Mouse (Mus musculus) neural tube, embryonic 13.5 days (tissue): ENCODE measurements around the gene Camta1. TPM values are rescaled to one million over a fixed set of nuclear protein-coding genes. Genes with fewer than 3 reads are reported as not detected.

ENCODE experiments used
- ATAC-seq: fragments of 200-750 bp; cut with Nextera tagmentation; 2 replicates; pipeline ENCODE4 v1.8.0; 2017; ENCODE audit warnings: low read depth, mild to moderate bottlenecking, moderate TSS enrichment, moderate library complexity
- H3K27ac ChIP-seq: fragments of 300-500 bp; sonication (generic); replicated peaks from 2 replicates; pipeline ENCODE4 v1.5.1; 2015; ENCODE audit warnings: moderate library complexity, mild to moderate bottlenecking, inconsistent platforms
- H3K27me3 ChIP-seq: fragments of 300-500 bp; sonication (generic); 2 replicates; pipeline ENCODE4 v1.6.1; 2015; ENCODE audit warnings: mild to moderate bottlenecking, inconsistent platforms
- H3K36me3 ChIP-seq: fragments of 300-500 bp; sonication (generic); 2 replicates; pipeline ENCODE4 v1.6.1; 2015; ENCODE audit warnings: mild to moderate bottlenecking, inconsistent platforms
- H3K4me1 ChIP-seq: fragments of 300-500 bp; sonication (generic); replicated peaks from 2 replicates; pipeline ENCODE4 v1.6.1; 2015; ENCODE audit warnings: inconsistent platforms
- H3K4me2 ChIP-seq: fragments of 300-500 bp; sonication (generic); 2 replicates; pipeline ENCODE4 v1.6.1; 2015; ENCODE audit warnings: inconsistent platforms, mild to moderate bottlenecking, moderate library complexity
- H3K4me3 ChIP-seq: fragments of 300-500 bp; sonication (generic); 2 replicates; pipeline ENCODE4 v1.5.1; 2015; ENCODE audit warnings: mild to moderate bottlenecking, inconsistent platforms
- H3K9ac ChIP-seq: fragments of 300-500 bp; sonication (generic); 2 replicates; pipeline ENCODE4 v1.6.1; 2015; ENCODE audit warnings: moderate library complexity, mild to moderate bottlenecking, inconsistent platforms
- H3K9me3 ChIP-seq: fragments of 300-500 bp; sonication (generic); 2 replicates; pipeline ENCODE4 v1.6.1; 2016; ENCODE audit warnings: inconsistent platforms
- WGBS: fragments of 180-500 bp; shearing (Covaris S2); methylation state at CpG from one replicate; pipeline ENCODE4 v1.1.7; 2015; 5-methylcytosine and 5-hydroxymethylcytosine counted together
- polyA plus RNA-seq: library from polyadenylated mRNA; unstranded; fragments of >200 nt; fragmentation: Nextera tagmentation; extraction: Ambion mirVana; gene quantifications from 2 replicates; pipeline ENCODE4 v1.2.1, GENCODE M21; 2015

The Camta1 gene
- polyA plus RNA-seq, 1 experiment from 2014 or later, result 165 TPM

DNA sequence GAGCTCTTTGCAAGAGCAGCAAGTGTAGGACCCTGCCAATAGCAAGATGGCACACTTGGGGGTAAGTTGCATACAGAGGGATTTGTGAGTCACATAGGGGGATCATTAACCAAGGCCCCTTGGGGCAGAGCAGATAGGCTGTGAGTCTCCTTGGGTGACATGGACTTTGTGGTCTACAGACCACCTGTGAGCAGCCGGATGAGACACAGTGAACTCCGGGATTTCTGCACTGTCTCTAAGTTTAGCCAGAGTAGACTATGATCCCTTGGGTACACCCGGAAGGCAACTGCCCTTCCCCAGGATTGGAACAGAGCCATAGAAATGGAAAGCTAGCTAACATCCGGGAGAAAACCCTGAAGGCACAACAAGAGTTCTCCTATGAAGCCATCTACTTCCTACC is 417.0 kb downstream of the Camta1 start:
- H3K4me2 ChIP-seq, result no peak overlapping the region
- H3K9me3 ChIP-seq, result no peaks in the 10 kb centered on the region
- no peak overlapping the region for H3K4me3 ChIP-seq
- no peaks in the 10 kb centered on the region; the same call in 1 of the 2 replicates for H3K27me3 ChIP-seq
- no peaks in the 10 kb centered on the region for H3K36me3 ChIP-seq
- H3K27ac ChIP-seq, result no peak overlapping the region
- H3K4me1 ChIP-seq, result peaks cover 25% of the 10 kb centered on the region
- 88% methylated on average over 4 of the region's 4 CpGs for WGBS
- ATAC-seq, result no peak
- H3K9ac ChIP-seq, result no peak overlapping the region

DNA sequence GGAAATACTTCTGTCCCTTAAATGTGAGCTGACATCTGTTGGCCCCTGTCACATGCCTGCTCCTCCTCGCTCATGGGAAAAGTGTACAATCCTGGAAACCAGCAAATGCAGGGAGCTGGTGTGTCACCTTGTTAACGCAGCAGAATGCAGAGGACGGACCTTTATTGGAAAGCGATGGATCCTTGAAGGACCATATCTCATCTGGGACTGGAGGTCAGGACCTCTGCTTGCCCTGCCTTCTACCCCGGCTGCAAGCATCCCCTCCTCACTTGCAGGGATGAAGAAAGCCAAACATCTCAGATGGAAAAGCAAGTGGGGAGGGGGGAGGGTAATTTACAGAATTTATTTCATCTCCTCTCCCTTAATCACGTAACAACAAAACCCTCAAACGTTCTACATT is 423.1 kb downstream of the Camta1 start:
- H3K27me3 ChIP-seq, result no peaks in the 10 kb centered on the region
- no peak overlapping the region for H3K4me3 ChIP-seq
- peaks cover 31% of the 10 kb centered on the region for H3K4me1 ChIP-seq
- H3K4me2 ChIP-seq, result no peak overlapping the region
- peak overlapping the region; percentile 67; the same call in 1 of the 2 replicates for H3K27ac ChIP-seq
- H3K9ac ChIP-seq, result peak overlapping the region; percentile 35
- ATAC-seq, result no peak
- H3K36me3 ChIP-seq, result no peaks in the 10 kb centered on the region
- H3K9me3 ChIP-seq, result no peaks in the 10 kb centered on the region
- WGBS, result 9% methylated on average over 7 of the region's 7 CpGs

GRCm38 (mm10) chr4:151437859-151438258 is 423.8 kb downstream of the Camta1 start:
- peaks cover 31% of the 10 kb centered on the region for H3K4me1 ChIP-seq
- no peak for ATAC-seq
- no peaks in the 10 kb centered on the region for H3K27me3 ChIP-seq
- H3K4me3 ChIP-seq, result no peak overlapping the region
- peak overlapping the region; percentile 67 for H3K27ac ChIP-seq
- H3K9ac ChIP-seq, result no peak overlapping the region
- H3K4me2 ChIP-seq, result no peak overlapping the region
- WGBS, result 78% methylated on average over 11 of the region's 11 CpGs
- H3K36me3 ChIP-seq, result no peaks in the 10 kb centered on the region
- no peaks in the 10 kb centered on the region for H3K9me3 ChIP-seq

DNA sequence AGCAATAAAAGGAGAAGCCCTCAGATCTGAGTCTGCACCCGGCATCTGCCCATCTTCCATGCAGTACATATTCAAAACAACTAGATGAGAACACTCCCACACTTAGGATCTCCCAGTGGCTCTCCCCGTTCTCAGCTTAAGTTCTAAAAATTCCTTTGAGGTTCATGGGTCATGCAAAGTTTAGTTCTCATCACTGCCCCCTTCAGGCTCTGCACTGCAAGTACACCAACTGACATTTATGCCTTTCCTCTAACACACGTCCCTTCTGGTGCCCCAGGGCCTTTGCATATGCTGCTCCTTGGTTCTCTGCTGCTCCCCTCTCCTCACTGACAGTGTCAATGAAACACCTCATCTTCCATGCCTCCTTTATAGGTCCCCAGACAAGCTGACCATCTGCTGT is 436.5 kb downstream of the Camta1 start:
- Histone ChIP-seq H3K9ac (no peak overlapping the region), H3K4me1 (peaks cover 6% of the 10 kb centered on the region), H3K27me3 (no peaks in the 10 kb centered on the region), H3K9me3 (peaks cover 9% of the 10 kb centered on the region), H3K27ac (no peak overlapping the region), H3K4me2 (no peak overlapping the region), H3K4me3 (no peak overlapping the region), H3K36me3 (no peaks in the 10 kb centered on the region; the same call in 1 of the 2 replicates)
- ATAC-seq, result no peak
- WGBS, result 84% methylated on average over 3 of the region's 3 CpGs

GRCm38 (mm10) chr4:151422922-151423321 is 438.8 kb downstream of the Camta1 start:
- H3K27me3 ChIP-seq, result no peaks in the 10 kb centered on the region
- no peaks in the 10 kb centered on the region for H3K36me3 ChIP-seq
- peak overlapping the region; percentile 79 for H3K27ac ChIP-seq
- no peak overlapping the region for H3K4me3 ChIP-seq
- no peak overlapping the region for H3K4me2 ChIP-seq
- WGBS, result 77% methylated on average over 4 of the region's 4 CpGs
- H3K9ac ChIP-seq, result no peak overlapping the region
- H3K4me1 ChIP-seq, result peaks cover 10% of the 10 kb centered on the region
- no peak for ATAC-seq
- peaks cover 9% of the 10 kb centered on the region for H3K9me3 ChIP-seq

- no peak for ATAC-seq
- 0 out of 2 replicates have a peak overlapping the region, but pooled peaks have one; percentile 79 for H3K27ac ChIP-seq
- H3K9me3 ChIP-seq, result peaks cover 5% of the 10 kb centered on the region
- no peak overlapping the region for H3K4me2 ChIP-seq
- 71% methylated on average over 8 of the region's 8 CpGs for WGBS
- H3K9ac ChIP-seq, result no peak overlapping the region
- peaks cover 10% of the 10 kb centered on the region for H3K4me1 ChIP-seq
- no peaks in the 10 kb centered on the region for H3K36me3 ChIP-seq
- no peaks in the 10 kb centered on the region for H3K27me3 ChIP-seq
- H3K4me3 ChIP-seq, result no peak overlapping the region
Measured at GRCm38 (mm10) chr4:151422361-151422760, 439.3 kb downstream of the Camta1 start.

- Histone ChIP-seq H3K27me3 (no peaks in the 10 kb centered on the region), H3K4me3 (no peak overlapping the region), H3K36me3 (no peaks in the 10 kb centered on the region), H3K4me1 (peaks cover 10% of the 10 kb centered on the region), H3K4me2 (no peak overlapping the region), H3K9me3 (no peaks in the 10 kb centered on the region), H3K27ac (0 out of 2 replicates have a peak overlapping the region, but pooled peaks have one; percentile 18), H3K9ac (no peak overlapping the region)
- no peak for ATAC-seq
- 72% methylated on average over 14 of the region's 14 CpGs for WGBS
Measured at GRCm38 (mm10) chr4:151418344-151418875, 443.3 kb downstream of the Camta1 start.

- Histone ChIP-seq H3K9ac (no peak overlapping the region), H3K9me3 (no peaks in the 10 kb centered on the region), H3K27ac (no peak overlapping the region), H3K4me1 (peaks cover 30% of the 10 kb centered on the region), H3K36me3 (no peaks in the 10 kb centered on the region), H3K27me3 (no peaks in the 10 kb centered on the region), H3K4me3 (no peak overlapping the region), H3K4me2 (no peak overlapping the region)
- ATAC-seq, result no peak
- WGBS, result 89% methylated on average over 4 of the region's 4 CpGs
Measured at GRCm38 (mm10) chr4:151415812-151416211, 445.9 kb downstream of the Camta1 start.

- 93% methylated on average over 16 of the region's 16 CpGs for WGBS
- Histone ChIP-seq H3K27me3 (no peaks in the 10 kb centered on the region), H3K4me1 (peaks cover 34% of the 10 kb centered on the region), H3K27ac (no peak overlapping the region), H3K36me3 (no peaks in the 10 kb centered on the region), H3K4me2 (no peak overlapping the region), H3K9ac (no peak overlapping the region), H3K9me3 (no peaks in the 10 kb centered on the region), H3K4me3 (no peak overlapping the region)
- ATAC-seq, result no peak
Measured at GRCm38 (mm10) chr4:151415376-151415775, 446.3 kb downstream of the Camta1 start.

- peaks cover 36% of the 10 kb centered on the region for H3K4me1 ChIP-seq
- no peaks in the 10 kb centered on the region for H3K9me3 ChIP-seq
- H3K36me3 ChIP-seq, result no peaks in the 10 kb centered on the region
- WGBS, result 92% methylated on average over 7 of the region's 7 CpGs
- no peak overlapping the region for H3K27ac ChIP-seq
- H3K9ac ChIP-seq, result no peak overlapping the region
- H3K27me3 ChIP-seq, result no peaks in the 10 kb centered on the region
- H3K4me3 ChIP-seq, result no peak overlapping the region
- no peak overlapping the region for H3K4me2 ChIP-seq
- no peak for ATAC-seq
Measured at GRCm38 (mm10) chr4:151414952-151415351, 446.7 kb downstream of the Camta1 start.

DNA sequence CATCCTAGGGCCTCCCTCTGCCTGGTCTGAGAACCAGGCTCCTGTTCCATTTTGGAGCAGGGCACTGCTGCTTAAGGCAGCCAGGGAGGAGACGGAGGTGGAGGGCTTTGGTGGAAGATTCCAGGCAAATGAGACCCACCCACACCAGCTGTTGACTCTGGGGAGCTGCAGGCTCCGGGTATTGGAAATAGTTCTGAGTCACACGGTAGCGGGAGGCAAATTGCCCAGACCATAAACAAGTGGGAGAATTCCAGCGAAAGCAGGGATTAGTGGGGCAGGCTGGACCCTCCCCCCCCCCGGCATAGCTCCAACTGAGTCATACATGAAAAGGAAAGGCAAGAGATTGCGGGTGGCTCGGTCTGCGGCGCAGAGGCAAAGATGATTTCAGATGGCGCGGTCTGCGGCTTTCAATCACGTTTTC is 450.0 kb downstream of the Camta1 start:
- Histone ChIP-seq H3K27ac (peak overlapping the region; percentile 79), H3K36me3 (no peaks in the 10 kb centered on the region), H3K4me1 (peaks cover 43% of the 10 kb centered on the region), H3K9ac (peak overlapping the region; percentile 52), H3K9me3 (no peaks in the 10 kb centered on the region), H3K4me2 (peak overlapping the region; percentile 25), H3K4me3 (no peak overlapping the region), H3K27me3 (no peaks in the 10 kb centered on the region)
- WGBS, result 31% methylated on average over 14 of the region's 14 CpGs
- 0 out of 2 replicates have a peak, but pooled peaks have one; percentile 23 for ATAC-seq

GRCm38 (mm10) chr4:151411016-151411415 is 450.7 kb downstream of the Camta1 start:
- Histone ChIP-seq H3K27ac (peak overlapping the region; percentile 79), H3K4me1 (peaks cover 43% of the 10 kb centered on the region), H3K4me2 (no peak overlapping the region), H3K4me3 (no peak overlapping the region), H3K9ac (no peak overlapping the region), H3K9me3 (no peaks in the 10 kb centered on the region), H3K27me3 (no peaks in the 10 kb centered on the region), H3K36me3 (no peaks in the 10 kb centered on the region)
- 34% methylated on average over 3 of the region's 3 CpGs for WGBS
- no peak for ATAC-seq

DNA sequence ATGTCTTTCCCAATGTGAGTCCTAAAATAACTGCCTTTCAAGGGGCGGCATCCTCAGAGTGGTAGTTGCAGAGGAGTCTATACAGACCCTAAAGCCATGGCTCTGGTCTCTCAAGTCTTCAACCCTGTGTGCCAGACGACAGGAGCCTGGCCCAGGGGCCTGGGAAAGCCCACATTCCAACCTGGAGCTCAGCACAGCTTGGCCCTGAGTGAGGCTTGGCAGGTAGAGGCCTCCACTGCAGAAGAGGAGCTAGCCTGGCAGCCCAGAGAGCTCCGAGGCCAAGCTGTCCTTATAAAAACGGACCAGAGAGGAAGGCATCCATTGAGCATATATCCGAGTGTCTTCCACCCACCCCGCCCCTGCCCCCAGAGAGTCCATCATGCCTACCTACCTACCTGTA is 452.4 kb downstream of the Camta1 start:
- Histone ChIP-seq H3K9ac (no peak overlapping the region), H3K27ac (0 out of 2 replicates have a peak overlapping the region, but pooled peaks have one; percentile 23), H3K4me2 (no peak overlapping the region), H3K27me3 (no peaks in the 10 kb centered on the region), H3K4me3 (no peak overlapping the region), H3K9me3 (no peaks in the 10 kb centered on the region), H3K36me3 (no peaks in the 10 kb centered on the region), H3K4me1 (peaks cover 55% of the 10 kb centered on the region)
- 80% methylated on average over 6 of the region's 6 CpGs for WGBS
- ATAC-seq, result no peak
